Mouse (Mus musculus) embryonic fibroblast, embryonic 13.5 days (primary cell): ENCODE data around the gene Tango6.

ENCODE experiments used
- CTCF ChIP-seq: IDR thresholded peaks from 2 replicates; pipeline ENCODE4 v1.5.1; 2011; ENCODE audit warnings: mild to moderate bottlenecking, control low read depth, low read length, moderate library complexity, borderline replicate concordance; ENCODE audit not compliant: insufficient read depth
- POLR2A ChIP-seq: IDR thresholded peaks from 2 replicates; pipeline ENCODE4 v1.6.1; 2011; ENCODE audit warnings: low read depth, mild to moderate bottlenecking, control low read depth, low read length, moderate library complexity

DNA sequence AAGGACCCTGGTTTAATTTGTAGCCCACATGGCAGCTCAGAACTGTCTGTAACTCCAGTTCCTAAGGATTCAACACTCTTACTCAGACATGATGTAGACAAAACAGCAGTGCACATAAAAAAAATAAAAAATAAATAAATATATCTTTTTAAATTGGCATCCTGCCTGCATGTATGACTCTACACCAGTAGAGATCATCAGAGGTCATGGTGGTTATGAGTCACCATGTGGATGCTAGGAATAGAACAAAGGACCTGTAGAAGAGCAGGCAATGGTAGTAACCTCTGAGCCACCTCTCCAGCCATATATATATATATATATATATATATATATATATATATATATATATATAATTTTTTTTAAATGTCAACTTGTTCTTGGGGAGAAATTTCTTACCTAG, 26.8 kb upstream of the Tango6 start:
- TF ChIP-seq POLR2A = no peak
- TF ChIP-seq CTCF = no peak
